10 mouse cellular contexts compared by ENCODE assay signal in the genomic region with DNA sequence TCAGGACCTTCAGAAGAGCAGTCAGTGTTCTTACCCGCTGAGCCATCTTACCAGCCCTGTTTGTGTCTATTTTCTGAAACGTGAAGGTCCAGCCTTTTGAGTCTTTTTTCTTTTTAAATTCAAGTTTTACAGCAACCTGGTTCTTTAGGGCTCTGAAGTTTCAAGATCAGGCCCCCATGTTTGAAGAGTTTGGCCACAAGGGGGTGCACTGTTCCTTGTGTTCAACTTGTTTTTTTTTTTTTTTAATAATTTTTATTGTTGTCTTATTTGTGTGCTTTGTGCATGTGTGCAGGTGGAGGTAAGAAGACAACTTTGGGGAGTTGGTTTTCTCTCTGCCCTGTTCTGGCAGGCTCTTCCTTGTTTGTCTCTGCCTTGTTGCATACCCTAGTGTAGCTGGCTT. TPM values are rescaled to one million over a fixed set of nuclear protein-coding genes. Genes with fewer than 3 reads are reported as not detected.
A peak's percentile ranks its signal among the peaks of the same experiment; 100 is the strongest.
DNase-seq lines count a peak whose midpoint lies in the region; ATAC-seq lines count a peak whose summit lies in the region.
"Had no signal": no experiment of that assay in that cellular context is flagged by ENCODE, and none has a peak within 500 bp of the region (broad histone marks: within the 10 kb centered on the region; RNA-seq: fewer than 3 reads in every experiment).

No protein-coding gene starts in this region.

- H3K27ac ChIP-seq in heart, embryonic 11.5 days (ENCODE audit: low read depth, low read length), result no peak overlapping the region
- H3K27ac ChIP-seq: midbrain, embryonic 12.5 days had no signal

- intact Hi-C loops in heart, postnatal 25 days (cut with DNase I), result loop anchor here (1.0 kb wide), 1 partner anchor 92 kb away; no protein-coding TSS in a partner anchor

- no peak overlapping the region for H3K9ac ChIP-seq in heart, embryonic 11.5 days (ENCODE audit: low read depth, low read length)
- H3K9ac ChIP-seq: midbrain, embryonic 12.5 days had no signal

- H3K4me3 ChIP-seq in heart, embryonic 11.5 days (ENCODE audit: low read depth, low read length), result no peak overlapping the region
- H3K4me3 ChIP-seq: midbrain, embryonic 12.5 days had no signal

- no peak overlapping the region for H3K4me2 ChIP-seq in heart, embryonic 11.5 days
- H3K4me2 ChIP-seq: midbrain, embryonic 12.5 days had no signal

- no peak for ATAC-seq in heart, embryonic 11.5 days (replicated peaks; ENCODE audit: insufficient number of reproducible peaks, low FRiP score, low TSS enrichment)

- no peaks in the 10 kb centered on the region for H3K4me1 ChIP-seq in heart, embryonic 11.5 days (ENCODE audit: control insufficient read depth, insufficient read depth, low read length)

- H3K36me3 ChIP-seq in heart, embryonic 11.5 days (ENCODE audit: control insufficient read depth, insufficient read depth, low read length), result no peaks in the 10 kb centered on the region
- H3K36me3 ChIP-seq: midbrain, embryonic 12.5 days had no signal

- no peaks in the 10 kb centered on the region for H3K9me3 ChIP-seq in heart, embryonic 11.5 days (replicated peaks; ENCODE audit: control insufficient read depth, low read length)
- H3K9me3 ChIP-seq: midbrain, embryonic 12.5 days had no signal

- DNase-seq in heart, postnatal 4 days, result peak; percentile 63
- no peak for DNase-seq in heart, postnatal 25 days (ENCODE audit: low spot score)
- DNase-seq in ovary, postnatal 36 days (ENCODE audit: low spot score), result peak; percentile 16
- no peak for DNase-seq in ovary, adult 18-20 months (ENCODE audit: low spot score)
- peak; percentile 22 for DNase-seq in T-cell, adult 2 months (ENCODE audit: low spot score)
- DNase-seq in kidney, postnatal 25 days, result peak; percentile 57 to 84
- no peak for DNase-seq in frontal cortex, postnatal 25 days (ENCODE audit: low spot score in 2 of 2)

- H3K27me3 ChIP-seq in heart, embryonic 11.5 days (ENCODE audit: control insufficient read depth, insufficient read depth, low read length), result no peaks in the 10 kb centered on the region

- WGBS in heart, embryonic 11.5 days (ENCODE audit: insufficient replicate concordance), result 28% methylated on average over 2 of the region's 2 CpGs

RNA-seq across cellular contexts. Expression of gene Mrs2, which starts 4.5 kb away (rescaled TPM):
- total RNA-seq in heart, postnatal 4 days (2021), result 10 to 100 TPM; 56.0 to 58.4 TPM
- 10 to 100 TPM; 46.9 to 56.4 TPM for total RNA-seq in heart, postnatal 25 days (2021)
- 20.1 and 21.1 TPM in 2 replicates for polyA plus RNA-seq in heart, embryonic 11.5 days (2014; fragmentation: Nextera tagmentation; extraction: Ambion mirVana)

RNA-seq across cellular contexts. Expression of gene Dcdc2a, which starts 31.1 kb away (rescaled TPM):
- total RNA-seq in heart, postnatal 4 days (2021), result under 1 TPM; 0.05 to 0.11 TPM
- not detected for total RNA-seq in heart, postnatal 25 days (2021)
- 0.69 and 1.2 TPM in 2 replicates for polyA plus RNA-seq in heart, embryonic 11.5 days (2014; fragmentation: Nextera tagmentation; extraction: Ambion mirVana)
- total RNA-seq: hematopoietic stem cell, adult 5-6 weeks had no signal

Comparison
In these comparisons a context has a peak if more than half of its experiments do, and no peak if none do; other contexts are left out.
1. DNase-seq: peak in heart, postnatal 4 days (single experiment), ovary, postnatal 36 days (single experiment), T-cell, adult 2 months (single experiment) and kidney, postnatal 25 days (2 of 2); none in heart, postnatal 25 days (single experiment), ovary, adult 18-20 months (single experiment) and frontal cortex, postnatal 25 days (0 of 2).